Mouse (Mus musculus) heart, adult 9 months (tissue): Measurements from ENCODE around the gene Pcnx4.
"Not testable (repeated sequence)": the region's sequence is repeated elsewhere in the genome, so short reads cannot be mapped to it uniquely, and the experiment has no call there.

Experiments
- DNase-seq, 2 experiments: peaks; one replicate each; pipeline ENCODE4 v3.0.0; 2022; ENCODE audit warnings: low spot score in 2 of 2

Gene Pcnx4

DNA sequence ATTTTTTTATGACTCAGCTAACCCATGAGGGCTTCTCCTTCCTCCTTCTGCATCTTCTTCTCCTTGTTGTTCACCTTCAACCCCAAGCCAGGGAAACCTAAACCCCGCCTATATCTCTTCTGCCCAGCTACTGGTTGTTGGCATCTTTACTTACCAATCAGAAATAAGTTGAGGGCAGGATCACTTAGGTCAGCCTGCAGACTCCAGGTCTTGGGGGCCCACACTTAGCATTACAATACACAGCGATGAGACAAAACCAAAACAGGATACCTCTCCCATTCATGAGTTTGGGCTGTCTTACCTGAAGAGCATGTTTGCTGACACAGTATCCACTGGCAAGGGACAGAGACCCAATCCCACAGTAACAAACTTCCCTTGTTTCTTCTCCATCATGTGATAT lies 57.8 kb downstream of the Pcnx4 start:
- DNase-seq, result no peak

DNA sequence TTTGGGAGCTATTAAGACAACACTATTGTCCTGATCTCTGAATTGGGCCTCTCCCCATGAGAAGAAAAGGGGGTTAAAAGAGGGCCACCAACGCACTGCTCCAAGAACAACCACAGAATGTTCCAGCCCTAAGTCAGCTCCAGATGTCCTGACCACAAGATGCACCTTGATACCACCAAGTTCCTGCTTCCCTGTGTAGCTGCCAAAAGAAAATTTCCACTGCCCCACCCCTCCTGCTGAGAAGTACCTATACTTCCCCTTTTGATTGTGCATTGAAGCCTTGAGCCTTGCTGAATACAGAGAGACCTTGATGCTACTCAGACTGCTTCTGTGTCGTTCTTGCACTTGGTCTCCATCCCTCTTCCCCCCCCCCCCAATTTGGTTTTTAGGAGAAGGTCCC lies 62.5 kb downstream of the Pcnx4 start:
- not testable (repeated sequence) for DNase-seq

DNA sequence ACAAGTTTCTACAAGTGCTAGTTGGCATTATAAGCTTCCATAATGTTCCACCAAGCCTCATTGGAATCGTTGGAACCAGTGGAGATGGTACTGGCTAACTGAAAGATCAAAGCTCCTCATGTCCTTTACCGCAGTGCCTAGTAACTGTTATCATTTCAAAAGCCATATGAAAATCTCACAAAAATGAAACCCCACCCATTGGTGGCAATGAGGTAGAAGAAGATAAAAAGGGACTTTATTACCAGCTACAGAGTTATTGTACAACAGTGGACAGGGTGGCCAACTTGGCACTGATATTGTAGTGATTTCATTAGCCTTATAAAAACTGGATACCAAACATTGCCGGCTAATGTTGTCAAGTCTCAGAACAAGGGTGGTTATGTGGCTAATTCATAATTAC lies 75.9 kb downstream of the Pcnx4 start:
- DNase-seq, result no peak

DNA sequence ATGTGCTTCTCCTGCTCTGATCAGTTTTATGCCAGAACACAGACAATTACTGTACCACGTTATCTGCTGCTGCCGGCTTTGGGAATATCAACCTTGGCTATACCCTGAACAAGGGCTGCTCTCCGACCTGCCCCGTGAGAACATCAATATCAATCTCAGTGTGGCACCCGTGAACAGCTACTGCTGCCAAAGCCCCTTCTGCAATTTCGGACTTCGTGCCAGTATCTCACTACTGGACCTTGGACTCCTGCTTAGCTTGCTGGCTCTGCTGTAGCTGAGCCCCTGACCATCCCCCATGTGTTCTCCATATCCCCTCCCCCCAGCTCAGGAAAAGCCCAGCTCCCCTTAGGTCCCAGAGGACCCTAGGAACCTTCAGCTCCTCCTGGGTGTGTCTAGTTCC lies 84.7 kb downstream of the Pcnx4 start:
- no peak for DNase-seq

DNA sequence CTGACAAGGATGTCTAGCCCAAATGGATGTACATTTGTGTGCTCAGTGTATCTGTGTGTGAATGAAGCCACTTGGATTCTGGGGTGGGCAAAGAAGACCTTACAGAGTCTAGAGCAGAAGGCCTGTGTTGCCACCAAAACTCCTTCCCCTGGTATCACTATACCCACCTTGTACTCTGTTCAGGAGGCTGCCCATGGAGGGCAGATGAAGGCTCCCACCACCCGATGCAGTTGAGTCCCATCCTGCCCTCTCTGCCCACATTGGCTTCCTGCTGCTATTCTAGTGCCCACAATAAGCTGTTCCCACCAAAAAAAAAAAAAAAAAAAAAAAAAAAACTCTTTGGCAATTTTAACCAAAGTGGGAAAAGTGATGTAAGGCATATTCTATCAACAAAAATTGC lies 85.3 kb downstream of the Pcnx4 start:
- no peak for DNase-seq

DNA sequence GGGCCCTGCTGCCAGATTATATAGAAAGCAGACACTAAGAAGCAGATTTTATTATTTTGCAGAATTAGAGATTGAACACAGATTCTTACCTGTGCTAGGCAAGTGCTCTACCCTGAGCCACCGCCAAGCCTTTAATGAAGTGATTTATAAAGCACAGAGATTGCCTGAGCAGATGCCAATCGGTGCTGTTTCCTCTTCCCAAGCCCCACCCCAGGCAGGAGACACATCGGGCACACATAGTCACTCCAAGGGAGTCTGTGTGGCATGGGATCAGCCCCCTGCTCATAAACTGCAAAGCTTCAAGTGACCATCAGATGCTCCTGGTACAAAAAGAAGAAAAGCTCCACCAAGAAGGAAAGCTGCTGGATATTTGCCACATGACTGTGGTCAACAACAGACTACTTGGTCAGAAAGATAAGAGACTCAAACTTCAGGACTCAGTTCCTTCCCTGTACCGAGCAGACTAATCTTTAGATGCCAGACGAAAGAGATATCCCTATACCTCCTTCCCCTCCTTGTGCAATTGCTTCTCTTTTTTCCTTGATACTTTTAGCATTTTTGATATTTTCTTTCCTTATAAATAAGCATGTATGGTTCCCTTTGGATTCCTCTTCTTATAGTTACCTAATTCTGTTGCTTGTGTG lies 86.8 kb downstream of the Pcnx4 start:
- no peak for DNase-seq

DNA sequence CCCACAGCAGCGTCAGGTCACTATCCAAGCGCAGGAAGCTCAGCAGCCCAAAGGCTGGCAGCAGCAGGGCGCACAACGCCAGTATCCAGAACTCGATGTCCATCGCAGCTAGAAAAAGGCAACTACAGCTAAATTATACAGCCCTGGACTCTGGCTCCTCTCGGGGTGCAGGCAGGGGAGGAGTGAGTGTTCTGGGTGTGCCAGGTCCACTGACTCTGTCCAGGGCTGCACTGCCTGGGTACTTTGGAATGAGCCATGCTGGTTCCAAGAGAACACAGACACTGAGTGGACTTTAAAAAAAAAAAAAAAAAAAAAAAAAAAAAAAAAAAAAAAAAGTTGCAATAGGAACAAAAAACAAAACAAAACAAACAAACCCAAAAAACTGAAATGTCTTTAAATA lies 92.6 kb downstream of the Pcnx4 start:
- DNase-seq, result no peak
